Mouse (Mus musculus) right cerebral cortex, postnatal 4 days (tissue): Measurements from ENCODE around the gene Tstd3.
"Not testable (repeated sequence)": the region's sequence is repeated elsewhere in the genome, so short reads cannot be mapped to it uniquely, and the experiment has no call there.

Experiments used
- DNase-seq: peaks from one replicate; pipeline ENCODE4 v3.0.0-alpha.2; 2022

Gene Tstd3

GRCm38 (mm10) chr4:21744142-21744541 is 22.9 kb downstream of the Tstd3 start:
- DNase-seq = not testable (repeated sequence)

GRCm38 (mm10) chr4:21739169-21739568 is 27.8 kb downstream of the Tstd3 start:
- DNase-seq = no peak

GRCm38 (mm10) chr4:21727615-21728165 is 39.3 kb downstream of the Tstd3 start, which contains the start of gene Ccnc:
TSS of gene Ccnc (plus strand) at chr4:21727701.
- peak; percentile 89 for DNase-seq

GRCm38 (mm10) chr4:21726912-21727614 is 39.9 kb downstream of the Tstd3 start:
- peak; percentile 10 for DNase-seq

GRCm38 (mm10) chr4:21722752-21723334 is 44.2 kb downstream of the Tstd3 start:
- no peak for DNase-seq

GRCm38 (mm10) chr4:21712147-21712546 is 54.9 kb downstream of the Tstd3 start:
- DNase-seq = peak; percentile 30
